Mouse (Mus musculus) ES-E14 (cell line): Measurements from ENCODE around the gene Zdhhc3.

Experiments
- CHD2 ChIP-seq: IDR thresholded peaks from 2 replicates; pipeline ENCODE4 v1.6.1; 2014; ENCODE audit warnings: mild to moderate bottlenecking, low read depth, low read length, inconsistent platforms
- MAFK ChIP-seq: IDR thresholded peaks from 2 replicates; pipeline ENCODE4 v1.6.1; 2014; ENCODE audit warnings: mild to moderate bottlenecking, low read depth, low read length, inconsistent platforms; ENCODE audit not compliant: insufficient read depth
- ZC3H11A ChIP-seq: IDR thresholded peaks from 2 replicates; pipeline ENCODE4 v1.6.1; 2012; ENCODE audit warnings: low read depth, mild to moderate bottlenecking, inconsistent platforms, low read length, borderline replicate concordance
- ZNF384 ChIP-seq: IDR thresholded peaks from 2 replicates; pipeline ENCODE4 v1.6.1; 2012; ENCODE audit warnings: low read depth, low read length, inconsistent platforms

GRCm38 (mm10) chr9:123148430-123148829, 35.4 kb upstream of the Zdhhc3 start:
- no peak for TF ChIP-seq ZC3H11A
- TF ChIP-seq MAFK, result no peak
- TF ChIP-seq CHD2, result no peak
- TF ChIP-seq ZNF384, result no peak
